Mouse (Mus musculus) MEL (cell line): ENCODE data around the gene Cep112.

Source experiments
- CHD1 ChIP-seq: IDR thresholded peaks from 2 replicates; pipeline ENCODE4 v1.6.1; 2012; ENCODE audit warnings: low read depth, mild to moderate bottlenecking, inconsistent platforms, low read length, improper control_type of control experiment
- CTCF ChIP-seq, 3 experiments: IDR thresholded peaks in 2 of 3; conservative IDR thresholded peaks in 1 of 3; 2 replicates each; pipeline ENCODE4 v1.5.1; 2011 to 2012; ENCODE audit warnings: low read length in 3 of 3, low read depth in 2 of 3, mild to moderate bottlenecking in 2 of 3, improper control_type of control experiment in 1 of 3, inconsistent platforms in 1 of 3, mixed read lengths in 1 of 3, moderate library complexity in 1 of 3; ENCODE audit not compliant: control insufficient read depth in 1 of 3, insufficient read depth in 1 of 3, poor library complexity in 1 of 3, severe bottlenecking in 1 of 3
- JUND ChIP-seq: IDR thresholded peaks from 2 replicates; pipeline ENCODE4 v1.6.1; 2011; ENCODE audit warnings: low read depth, mild to moderate bottlenecking, improper control_type of control experiment, low read length
- MYC ChIP-seq: IDR thresholded peaks from 2 replicates; pipeline ENCODE4 v1.6.1; 2011; ENCODE audit warnings: low read depth, mild to moderate bottlenecking, low read length, improper control_type of control experiment, moderate library complexity
- POLR2A ChIP-seq, 2 experiments: IDR thresholded peaks; 2 replicates each; pipeline ENCODE4 v1.6.1; 2011 to 2012; ENCODE audit warnings: low read length in 2 of 2, mild to moderate bottlenecking in 2 of 2, control low read depth in 1 of 2, improper control_type of control experiment in 1 of 2, low read depth in 1 of 2, moderate library complexity in 1 of 2; ENCODE audit not compliant: control insufficient read depth in 1 of 2, insufficient read depth in 1 of 2, poor library complexity in 1 of 2
- RAD21 ChIP-seq: IDR thresholded peaks from 2 replicates; pipeline ENCODE4 v1.6.1; 2011; ENCODE audit warnings: mild to moderate bottlenecking, low read depth, low read length, improper control_type of control experiment
- USF1 ChIP-seq: IDR thresholded peaks from 2 replicates; pipeline ENCODE4 v1.6.1; 2014; ENCODE audit warnings: low read depth, mild to moderate bottlenecking, inconsistent platforms, low read length, improper control_type of control experiment, moderate library complexity

- TF ChIP-seq MYC (no peak), JUND (no peak), CTCF (IDR thresholded peaks at IDR 0.05 in 2 of 3, conservative IDR thresholded peaks at IDR 0.05 in 1 of 3; ENCODE audit: control insufficient read depth in 1 of 3, insufficient read depth in 1 of 3, low read depth in 2 of 3, low read length in 3 of 3, poor library complexity in 1 of 3, severe bottlenecking in 1 of 3) (no peak), USF1 (no peak), RAD21 (no peak), CHD1 (no peak), POLR2A (IDR thresholded peaks at IDR 0.05; ENCODE audit: control insufficient read depth in 1 of 2, insufficient read depth in 1 of 2, low read depth in 1 of 2, low read length in 2 of 2, poor library complexity in 1 of 2) (no peak)
Measured at GRCm38 (mm10) chr11:108893855-108894510, 469.0 kb downstream of the Cep112 start.
